Mouse (Mus musculus) stomach, embryonic 14.5 days (tissue): Measurements from ENCODE around the gene Asf1b. TPM values are rescaled to one million over a fixed set of nuclear protein-coding genes. Genes with fewer than 3 reads are reported as not detected.

ENCODE experiments used
- ATAC-seq: fragments of 200-750 bp; cut with Nextera tagmentation; 2 replicates; pipeline ENCODE4 v1.8.0; 2017; ENCODE audit warnings: low read depth, moderate TSS enrichment; ENCODE audit not compliant: insufficient number of reproducible peaks, insufficient read depth, low FRiP score
- H3K27ac ChIP-seq: fragments of 300-500 bp; sonication (generic); 2 replicates; pipeline ENCODE4 v1.5.1; 2014; ENCODE audit warnings: mild to moderate bottlenecking, low read length, moderate library complexity, mixed read lengths
- H3K27me3 ChIP-seq: fragments of 300-500 bp; sonication (generic); 2 replicates; pipeline ENCODE4 v1.6.1; 2014; ENCODE audit warnings: low read length, control low read depth, mixed read lengths; ENCODE audit not compliant: control insufficient read depth, insufficient read depth
- H3K36me3 ChIP-seq: fragments of 300-500 bp; sonication (generic); 2 replicates; pipeline ENCODE4 v1.6.1; 2014; ENCODE audit warnings: mild to moderate bottlenecking, control low read depth, low read length, moderate library complexity, mixed read lengths; ENCODE audit not compliant: control insufficient read depth, insufficient read depth
- H3K4me1 ChIP-seq: fragments of 300-500 bp; sonication (generic); 2 replicates; pipeline ENCODE4 v1.6.1; 2014; ENCODE audit warnings: low read length, control low read depth, mixed read lengths; ENCODE audit not compliant: control insufficient read depth, insufficient read depth
- H3K4me2 ChIP-seq: fragments of 300-500 bp; sonication (generic); replicated peaks from 2 replicates; pipeline ENCODE4 v1.6.1; 2014; ENCODE audit warnings: low read depth, low read length, control low read depth
- H3K4me3 ChIP-seq: fragments of 300-500 bp; sonication (generic); 2 replicates; pipeline ENCODE4 v1.5.1; 2014; ENCODE audit warnings: low read depth, low read length, control low read depth
- H3K9ac ChIP-seq: fragments of 300-500 bp; sonication (generic); replicated peaks from 2 replicates; pipeline ENCODE4 v1.6.1; 2014; ENCODE audit warnings: low read depth, mild to moderate bottlenecking, control low read depth, low read length, moderate library complexity, mixed read lengths
- H3K9me3 ChIP-seq: fragments of 300-500 bp; sonication (generic); 2 replicates; pipeline ENCODE4 v1.6.1; 2016; ENCODE audit warnings: low read depth, low read length, control low read depth; ENCODE audit not compliant: control insufficient read depth
- WGBS: fragments of 180-500 bp; shearing (Covaris S2); extraction: QIAGEN DNeasy Blood & Tissue Kit; methylation state at CpG from one replicate; pipeline ENCODE4 v1.1.7; 2014; 5-methylcytosine and 5-hydroxymethylcytosine counted together
- polyA plus RNA-seq: library from polyadenylated mRNA; unstranded; fragments of >200 nt; fragmentation: Nextera tagmentation; extraction: Ambion mirVana; gene quantifications from 2 replicates; pipeline ENCODE4 v1.2.1, GENCODE M21; 2014

Asf1b gene
- polyA plus RNA-seq, 1 experiment from 2014 or later = 58.2 TPM

DNA sequence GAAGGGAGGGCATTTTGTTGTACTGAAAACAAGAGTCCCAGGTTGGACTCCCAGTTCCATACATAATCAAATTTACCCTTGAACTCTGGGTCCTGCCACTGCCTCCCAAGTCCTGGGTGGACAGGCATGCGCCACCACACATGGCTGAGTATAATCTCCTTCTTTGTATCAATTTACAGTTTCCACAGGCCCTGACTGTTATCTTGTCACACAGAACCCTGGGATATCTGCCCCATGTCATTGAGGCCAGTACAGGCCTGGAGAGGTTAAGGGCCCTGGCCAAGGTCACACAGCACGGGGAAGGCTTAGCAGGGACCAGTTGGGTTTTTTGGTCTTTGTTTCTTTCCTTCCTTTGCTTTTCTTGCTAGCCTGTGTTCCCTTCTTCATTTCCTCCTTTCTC is 37.2 kb downstream of the Asf1b start:
- H3K4me1 ChIP-seq = no peaks in the 10 kb centered on the region
- no peak overlapping the region for H3K9ac ChIP-seq
- H3K9me3 ChIP-seq = no peaks in the 10 kb centered on the region
- WGBS = 86% methylated on average over 2 of the region's 2 CpGs
- H3K27ac ChIP-seq = no peak overlapping the region
- H3K27me3 ChIP-seq = no peaks in the 10 kb centered on the region
- no peak overlapping the region for H3K4me2 ChIP-seq
- H3K36me3 ChIP-seq = peaks cover 49% of the 10 kb centered on the region
- no peak for ATAC-seq
- no peak overlapping the region for H3K4me3 ChIP-seq

- H3K27ac ChIP-seq = no peak overlapping the region
- 81% methylated on average over 3 of the region's 3 CpGs for WGBS
- H3K9ac ChIP-seq = no peak overlapping the region
- H3K4me3 ChIP-seq = no peak overlapping the region
- no peaks in the 10 kb centered on the region for H3K27me3 ChIP-seq
- no peak overlapping the region for H3K4me2 ChIP-seq
- peaks cover 4% of the 10 kb centered on the region for H3K4me1 ChIP-seq
- no peak for ATAC-seq
- peaks cover 37% of the 10 kb centered on the region for H3K36me3 ChIP-seq
- no peaks in the 10 kb centered on the region for H3K9me3 ChIP-seq
These were observed 38.7 kb downstream of the Asf1b start for GRCm38 (mm10) chr8:83994030-83994429.

GRCm38 (mm10) chr8:83995973-83996372 is 40.7 kb downstream of the Asf1b start:
- Histone ChIP-seq H3K4me3 (peak overlapping the region; percentile 75; the same call in 1 of the 2 replicates), H3K9ac (no peak overlapping the region), H3K27ac (no peak overlapping the region), H3K4me2 (peak overlapping the region; percentile 74), H3K9me3 (no peaks in the 10 kb centered on the region), H3K4me1 (peaks cover 11% of the 10 kb centered on the region), H3K36me3 (peaks cover 34% of the 10 kb centered on the region; the same call in 1 of the 2 replicates), H3K27me3 (no peaks in the 10 kb centered on the region)
- WGBS = 14% methylated on average over 12 of the region's 12 CpGs
- ATAC-seq = no peak

DNA sequence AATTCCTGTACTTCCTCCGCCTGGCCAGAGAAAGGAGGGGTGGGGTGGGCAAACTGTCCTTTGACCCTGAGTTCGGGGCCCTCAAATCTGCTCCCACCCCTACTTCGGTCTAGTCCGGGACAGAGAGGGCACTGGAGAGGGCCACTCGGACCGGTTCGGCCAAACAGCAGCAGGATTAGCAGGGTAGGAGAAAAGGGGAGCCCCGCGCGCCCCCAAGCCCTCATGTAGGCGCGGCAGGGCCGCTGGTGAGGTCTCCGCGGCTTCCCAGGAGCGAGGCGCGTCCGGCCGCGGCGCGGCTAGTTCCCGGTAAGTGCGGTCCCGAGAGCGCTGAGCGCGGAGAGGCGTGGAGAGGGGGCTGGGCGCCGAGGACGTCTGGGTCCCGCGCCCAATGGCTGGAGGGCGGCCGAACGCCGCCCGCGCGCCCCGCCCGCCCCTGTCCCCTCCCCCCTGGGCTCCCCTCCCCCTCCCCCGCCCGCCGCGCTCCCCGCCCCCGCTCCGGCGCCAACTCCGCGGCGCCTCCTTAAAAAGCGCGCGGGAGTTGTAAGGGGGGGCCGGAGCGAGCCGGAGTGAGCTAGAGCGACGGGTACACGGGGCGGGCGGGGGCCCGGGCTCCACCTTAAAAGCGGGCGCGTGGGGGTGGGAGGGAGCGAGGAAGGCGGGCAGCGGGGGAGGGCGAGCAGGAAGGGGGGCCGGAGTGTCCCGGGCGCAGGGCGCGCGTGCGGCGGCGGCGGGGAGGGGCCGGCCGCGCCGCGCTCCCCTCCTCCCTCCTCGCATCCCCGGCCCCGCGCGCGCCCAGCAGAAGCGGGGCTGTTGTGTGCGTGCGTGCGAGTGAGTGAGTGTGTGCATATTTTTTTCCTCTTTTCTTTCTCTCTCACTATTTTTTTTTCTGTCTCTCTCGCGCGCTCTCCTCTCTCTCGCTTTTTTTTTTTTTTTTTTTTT is 41.5 kb downstream of the Asf1b start:
- Histone ChIP-seq H3K4me2 (peak overlapping the region; percentile 74), H3K4me1 (peaks cover 11% of the 10 kb centered on the region), H3K9ac (peak overlapping the region; percentile 88), H3K4me3 (peak overlapping the region; percentile 75), H3K27me3 (no peaks in the 10 kb centered on the region), H3K27ac (peak overlapping the region; percentile 98), H3K9me3 (no peaks in the 10 kb centered on the region), H3K36me3 (peaks cover 30% of the 10 kb centered on the region; the same call in 1 of the 2 replicates)
- 1% methylated on average over 41 of the region's 103 CpGs for WGBS
- peak; percentile 86 for ATAC-seq

- no peaks in the 10 kb centered on the region for H3K9me3 ChIP-seq
- no peak for ATAC-seq
- peak within 1 kb of the TSS; percentile 98 for H3K27ac ChIP-seq
- peak within 1 kb of the TSS; percentile 75 for H3K4me3 ChIP-seq
- no peaks in the 10 kb centered on the region for H3K27me3 ChIP-seq
- peaks cover 33% of the 10 kb centered on the region; the same call in 1 of the 2 replicates for H3K36me3 ChIP-seq
- H3K4me1 ChIP-seq = peaks cover 11% of the 10 kb centered on the region
- H3K9ac ChIP-seq = peak within 1 kb of the TSS; percentile 88
- under 1% methylated on average over 66 of the region's 112 CpGs for WGBS
- H3K4me2 ChIP-seq = peak within 1 kb of the TSS; percentile 84
These were observed 42.3 kb downstream of the Asf1b start, which contains the start of gene Samd1 for GRCm38 (mm10) chr8:83997511-83998141. Gene Samd1, plus strand, starts transcription at chr8:83997672.

DNA sequence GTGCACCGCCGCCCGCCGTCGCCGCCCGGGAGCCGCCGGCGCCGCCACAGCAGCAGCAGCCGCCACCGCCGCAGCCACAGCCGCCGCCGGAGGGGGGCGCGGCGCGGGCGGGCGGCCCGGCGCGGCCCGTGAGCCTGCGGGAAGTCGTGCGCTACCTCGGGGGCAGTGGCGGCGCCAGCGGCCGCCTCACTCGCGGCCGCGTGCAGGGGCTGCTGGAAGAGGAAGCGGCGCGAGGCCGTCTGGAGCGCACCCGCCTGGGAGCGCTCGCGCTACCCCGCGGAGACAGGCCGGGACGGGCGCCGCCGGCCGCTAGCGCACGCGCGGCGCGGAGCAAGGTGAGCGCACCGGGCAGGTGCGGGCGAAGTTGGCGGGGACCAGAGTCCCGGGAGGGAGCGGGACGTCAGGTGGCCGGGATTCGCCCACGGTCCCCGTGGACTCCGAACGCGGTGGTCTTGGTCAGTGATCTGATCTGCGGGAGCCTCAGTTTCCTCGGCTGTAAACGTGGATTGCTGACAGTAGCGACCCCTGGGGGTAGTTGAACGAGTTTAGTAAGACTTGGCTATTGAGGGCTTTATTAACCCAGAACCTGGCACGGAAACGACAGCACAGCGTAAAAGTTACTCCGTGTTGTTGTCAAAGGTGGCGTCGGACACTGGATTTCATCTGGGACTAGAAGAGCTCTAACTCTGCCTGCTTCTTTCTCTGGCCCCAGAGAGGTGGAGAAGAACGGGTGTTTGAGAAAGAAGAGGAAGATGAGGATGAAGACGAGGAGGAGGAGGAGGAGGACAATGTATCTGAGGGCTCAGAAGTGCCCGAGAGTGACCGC is 43.1 kb downstream of the Asf1b start:
- under 1% methylated on average over 87 of the region's 92 CpGs for WGBS
- Histone ChIP-seq H3K27me3 (no peaks in the 10 kb centered on the region), H3K36me3 (peaks cover 32% of the 10 kb centered on the region; the same call in 1 of the 2 replicates), H3K9ac (peak overlapping the region; percentile 88), H3K4me1 (peaks cover 11% of the 10 kb centered on the region), H3K9me3 (no peaks in the 10 kb centered on the region), H3K27ac (peak overlapping the region; percentile 82), H3K4me2 (peak overlapping the region; percentile 84), H3K4me3 (peak overlapping the region; percentile 72)
- no peak for ATAC-seq

DNA sequence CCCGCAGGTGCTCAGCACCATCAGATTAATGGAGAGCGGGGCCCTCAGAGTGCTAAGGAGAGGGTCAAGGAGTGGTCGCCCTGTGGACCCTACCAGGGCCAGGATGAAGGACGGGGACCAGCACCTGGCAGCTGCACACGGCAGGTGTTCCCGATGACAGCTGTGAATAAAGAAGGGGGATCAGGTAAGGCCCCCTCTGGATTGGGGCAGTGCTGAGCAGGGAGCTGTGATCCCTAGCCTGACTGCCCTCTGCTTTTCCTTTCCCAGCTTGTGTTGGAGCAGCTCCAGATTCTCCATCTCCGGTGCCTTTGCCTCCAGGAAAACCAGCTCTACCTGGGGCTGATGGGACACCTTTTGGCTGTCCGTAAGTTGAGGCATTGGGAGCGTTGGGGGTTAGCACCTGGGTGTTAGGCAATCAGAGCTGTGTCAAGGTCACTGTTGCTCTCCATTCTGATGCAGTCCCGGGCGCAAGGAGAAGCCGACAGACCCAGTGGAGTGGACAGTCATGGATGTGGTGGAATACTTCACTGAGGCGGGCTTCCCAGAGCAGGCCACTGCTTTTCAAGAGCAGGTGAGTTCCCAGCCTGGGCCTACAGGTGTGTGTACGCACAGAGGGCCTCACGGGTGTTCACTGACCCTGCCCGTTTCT is 43.9 kb downstream of the Asf1b start:
- ATAC-seq = no peak
- WGBS = 51% methylated on average over 16 of the region's 16 CpGs
- no peaks in the 10 kb centered on the region for H3K9me3 ChIP-seq
- peak overlapping the region; percentile 72 for H3K4me3 ChIP-seq
- H3K4me2 ChIP-seq = peak overlapping the region; percentile 84
- H3K27me3 ChIP-seq = no peaks in the 10 kb centered on the region
- peaks cover 26% of the 10 kb centered on the region; the same call in 1 of the 2 replicates for H3K36me3 ChIP-seq
- peaks cover 16% of the 10 kb centered on the region for H3K4me1 ChIP-seq
- H3K27ac ChIP-seq = no peak overlapping the region
- H3K9ac ChIP-seq = peak overlapping the region; percentile 88; the same call in 1 of the 2 replicates
